Mouse (Mus musculus) midbrain, embryonic 12.5 days (tissue): ENCODE data around the gene Gm26566. TPM values are rescaled to one million over a fixed set of nuclear protein-coding genes. Genes with fewer than 3 reads are reported as not detected.

Experiments
- ATAC-seq: fragments of 200-750 bp; cut with Nextera tagmentation; 2 replicates; pipeline ENCODE4 v1.8.0; 2017; ENCODE audit warnings: low read depth, moderate TSS enrichment, moderate library complexity; ENCODE audit not compliant: low FRiP score
- H3K27ac ChIP-seq: fragments of 300-500 bp; sonication (generic); replicated peaks from 2 replicates; pipeline ENCODE4 v1.5.1; 2016; ENCODE audit warnings: mild to moderate bottlenecking
- H3K27me3 ChIP-seq: fragments of 300-500 bp; sonication (generic); 2 replicates; pipeline ENCODE4 v1.6.1; 2016; ENCODE audit warnings: mild to moderate bottlenecking
- H3K36me3 ChIP-seq: fragments of 300-500 bp; sonication (generic); 2 replicates; pipeline ENCODE4 v1.6.1; 2016
- H3K4me1 ChIP-seq: fragments of 300-500 bp; sonication (generic); 2 replicates; pipeline ENCODE4 v1.6.1; 2016
- H3K4me2 ChIP-seq: fragments of 300-500 bp; sonication (generic); replicated peaks from 2 replicates; pipeline ENCODE4 v1.6.1; 2016; ENCODE audit warnings: mild to moderate bottlenecking, moderate library complexity
- H3K4me3 ChIP-seq: fragments of 300-500 bp; sonication (generic); 2 replicates; pipeline ENCODE4 v1.5.1; 2016; ENCODE audit warnings: mild to moderate bottlenecking
- H3K9ac ChIP-seq: fragments of 300-500 bp; sonication (generic); replicated peaks from 2 replicates; pipeline ENCODE4 v1.6.1; 2016; ENCODE audit warnings: mild to moderate bottlenecking, moderate library complexity
- H3K9me3 ChIP-seq: fragments of 300-500 bp; sonication (generic); 2 replicates; pipeline ENCODE4 v1.6.1; 2016; ENCODE audit warnings: mild to moderate bottlenecking
- WGBS: fragments of 180-500 bp; shearing (Covaris S2); methylation state at CpG from one replicate; pipeline ENCODE4 v1.1.7; 2016; 5-methylcytosine and 5-hydroxymethylcytosine counted together
- polyA plus RNA-seq: library from polyadenylated mRNA; unstranded; fragments of >200 nt; fragmentation: Nextera tagmentation; extraction: Ambion mirVana; gene quantifications from 2 replicates; pipeline ENCODE4 v1.2.1, GENCODE M21; 2016

Gene Gm26566
- polyA plus RNA-seq: 1.3 and 2.0 TPM in 2 replicates

- Histone ChIP-seq H3K36me3 (peaks cover 13% of the 10 kb centered on the region), H3K4me2 (peak within 1 kb of the TSS; percentile 79), H3K4me3 (peak within 1 kb of the TSS; percentile 93), H3K27me3 (no peaks in the 10 kb centered on the region), H3K27ac (peak within 1 kb of the TSS; percentile 92), H3K9ac (peak within 1 kb of the TSS; percentile 83), H3K9me3 (no peaks in the 10 kb centered on the region), H3K4me1 (peaks cover 26% of the 10 kb centered on the region)
- under 1% methylated on average over 82 of the region's 82 CpGs for WGBS
- peak; percentile 98 for ATAC-seq
Observed at GRCm38 (mm10) chr4:88721791-88722721, at the start of gene Gm26566, which contains the start of gene Klhl9. Gm26566 (plus strand) TSS chr4:88721805. Klhl9 (minus strand) TSS chr4:88722465.

- ATAC-seq: no peak
- no peak within 1 kb of the TSS for H3K4me2 ChIP-seq
- no peaks in the 10 kb centered on the region for H3K9me3 ChIP-seq
- H3K36me3 ChIP-seq: no peaks in the 10 kb centered on the region
- 77% methylated on average over 1 of the region's 1 CpGs for WGBS
- H3K27ac ChIP-seq: no peak within 1 kb of the TSS
- H3K27me3 ChIP-seq: no peaks in the 10 kb centered on the region
- no peak within 1 kb of the TSS for H3K9ac ChIP-seq
- no peaks in the 10 kb centered on the region for H3K4me1 ChIP-seq
- no peak within 1 kb of the TSS for H3K4me3 ChIP-seq
Observed at GRCm38 (mm10) chr4:88676824-88677223, 44.8 kb upstream of the Gm26566 start, which contains the start of gene Ifna16. Ifna16 (minus strand) TSS chr4:88676924.

GRCm38 (mm10) chr4:88680362-88680761, 41.2 kb upstream of the Gm26566 start:
- Histone ChIP-seq H3K4me3 (no peak overlapping the region), H3K27me3 (no peaks in the 10 kb centered on the region), H3K27ac (no peak overlapping the region), H3K9me3 (no peaks in the 10 kb centered on the region), H3K9ac (no peak overlapping the region), H3K4me1 (no peaks in the 10 kb centered on the region), H3K36me3 (no peaks in the 10 kb centered on the region), H3K4me2 (no peak overlapping the region)
- no peak for ATAC-seq
- WGBS: 53% methylated on average over 8 of the region's 8 CpGs

GRCm38 (mm10) chr4:88681353-88681752, 40.3 kb upstream of the Gm26566 start:
- WGBS: 85% methylated on average over 3 of the region's 3 CpGs
- Histone ChIP-seq H3K36me3 (no peaks in the 10 kb centered on the region), H3K4me2 (no peak overlapping the region), H3K9me3 (no peaks in the 10 kb centered on the region), H3K4me3 (no peak overlapping the region), H3K27ac (no peak overlapping the region), H3K4me1 (no peaks in the 10 kb centered on the region), H3K27me3 (no peaks in the 10 kb centered on the region), H3K9ac (no peak overlapping the region)
- ATAC-seq: no peak

GRCm38 (mm10) chr4:88683812-88684211, 37.8 kb upstream of the Gm26566 start, which contains the start of gene Ifna2:
Ifna2 (minus strand) TSS chr4:88683912.
- no peaks in the 10 kb centered on the region for H3K9me3 ChIP-seq

GRCm38 (mm10) chr4:88691259-88691658, 30.3 kb upstream of the Gm26566 start, which contains the start of gene Ifnab:
Ifnab (minus strand) TSS chr4:88691359.
- Histone ChIP-seq H3K27ac (no peak within 1 kb of the TSS), H3K9ac (no peak within 1 kb of the TSS), H3K4me3 (no peak within 1 kb of the TSS), H3K4me2 (no peak within 1 kb of the TSS), H3K36me3 (no peaks in the 10 kb centered on the region), H3K9me3 (no peaks in the 10 kb centered on the region), H3K27me3 (no peaks in the 10 kb centered on the region), H3K4me1 (no peaks in the 10 kb centered on the region)
- ATAC-seq: no peak
- 72% methylated on average over 2 of the region's 2 CpGs for WGBS

More at GRCm38 (mm10) chr4:88683812-88684211, 37.8 kb upstream of the Gm26566 start, which contains the start of gene Ifna2:
- Histone ChIP-seq H3K36me3 (no peaks in the 10 kb centered on the region), H3K4me2 (no peak within 1 kb of the TSS), H3K9ac (no peak within 1 kb of the TSS), H3K4me1 (no peaks in the 10 kb centered on the region), H3K27me3 (no peaks in the 10 kb centered on the region), H3K4me3 (no peak within 1 kb of the TSS), H3K27ac (no peak within 1 kb of the TSS)
- WGBS: 92% methylated on average over 1 of the region's 1 CpGs
- ATAC-seq: no peak

GRCm38 (mm10) chr4:88692537-88692936, 29.1 kb upstream of the Gm26566 start:
- H3K36me3 ChIP-seq: no peaks in the 10 kb centered on the region
- H3K4me3 ChIP-seq: no peak overlapping the region
- no peak overlapping the region for H3K4me2 ChIP-seq
- H3K27ac ChIP-seq: no peak overlapping the region
- no peak for ATAC-seq
- no peaks in the 10 kb centered on the region for H3K27me3 ChIP-seq
- H3K9me3 ChIP-seq: no peaks in the 10 kb centered on the region
- no peak overlapping the region for H3K9ac ChIP-seq
- H3K4me1 ChIP-seq: no peaks in the 10 kb centered on the region
- 79% methylated on average over 1 of the region's 1 CpGs for WGBS

- H3K4me3 ChIP-seq: no peak overlapping the region
- no peaks in the 10 kb centered on the region for H3K9me3 ChIP-seq
- H3K9ac ChIP-seq: no peak overlapping the region
- no peak for ATAC-seq
- no peaks in the 10 kb centered on the region for H3K27me3 ChIP-seq
- H3K36me3 ChIP-seq: no peaks in the 10 kb centered on the region
- WGBS: 97% methylated on average over 2 of the region's 2 CpGs
- H3K27ac ChIP-seq: no peak overlapping the region
- no peak overlapping the region for H3K4me2 ChIP-seq
- no peaks in the 10 kb centered on the region for H3K4me1 ChIP-seq
Observed at GRCm38 (mm10) chr4:88693392-88693791, 28.2 kb upstream of the Gm26566 start.

- Histone ChIP-seq H3K27me3 (no peaks in the 10 kb centered on the region), H3K9ac (no peak overlapping the region), H3K9me3 (no peaks in the 10 kb centered on the region), H3K4me3 (no peak overlapping the region), H3K4me2 (no peak overlapping the region), H3K27ac (no peak overlapping the region), H3K36me3 (no peaks in the 10 kb centered on the region), H3K4me1 (no peaks in the 10 kb centered on the region)
- ATAC-seq: peak; percentile 75
- WGBS: 22% methylated on average over 3 of the region's 3 CpGs
Observed at GRCm38 (mm10) chr4:88696237-88696884, 25.2 kb upstream of the Gm26566 start.

GRCm38 (mm10) chr4:88697108-88697507, 24.5 kb upstream of the Gm26566 start:
- no peak overlapping the region for H3K4me2 ChIP-seq
- H3K4me1 ChIP-seq: no peaks in the 10 kb centered on the region
- no peaks in the 10 kb centered on the region for H3K27me3 ChIP-seq
- H3K9me3 ChIP-seq: no peaks in the 10 kb centered on the region
- no peak overlapping the region for H3K4me3 ChIP-seq
- ATAC-seq: no peak
- H3K36me3 ChIP-seq: no peaks in the 10 kb centered on the region
- 67% methylated on average over 6 of the region's 6 CpGs for WGBS
- H3K9ac ChIP-seq: no peak overlapping the region
- H3K27ac ChIP-seq: no peak overlapping the region

- Histone ChIP-seq H3K4me3 (no peak overlapping the region), H3K9ac (no peak overlapping the region), H3K4me2 (no peak overlapping the region), H3K4me1 (no peaks in the 10 kb centered on the region), H3K27me3 (no peaks in the 10 kb centered on the region), H3K9me3 (no peaks in the 10 kb centered on the region), H3K36me3 (no peaks in the 10 kb centered on the region), H3K27ac (no peak overlapping the region)
- no peak for ATAC-seq
- 85% methylated on average over 4 of the region's 4 CpGs for WGBS
Observed at GRCm38 (mm10) chr4:88697753-88698152, 23.9 kb upstream of the Gm26566 start.

GRCm38 (mm10) chr4:88698781-88699180, 22.8 kb upstream of the Gm26566 start:
- no peaks in the 10 kb centered on the region for H3K36me3 ChIP-seq
- ATAC-seq: no peak

More at GRCm38 (mm10) chr4:88698781-88699180, 22.8 kb upstream of the Gm26566 start:
- H3K4me3 ChIP-seq: no peak overlapping the region
- no peaks in the 10 kb centered on the region for H3K4me1 ChIP-seq
- no peak overlapping the region for H3K4me2 ChIP-seq
- H3K27me3 ChIP-seq: no peaks in the 10 kb centered on the region
- no peaks in the 10 kb centered on the region for H3K9me3 ChIP-seq
- 87% methylated on average over 5 of the region's 5 CpGs for WGBS
- no peak overlapping the region for H3K9ac ChIP-seq
- no peak overlapping the region for H3K27ac ChIP-seq
